Mouse (Mus musculus) frontal cortex, postnatal 14 days (tissue): ENCODE measurements around the gene Smim15.

Experiments
- DNase-seq, 2 experiments: peaks; one replicate each; pipeline ENCODE4 v3.0.0; 2022; ENCODE audit warnings: low spot score in 2 of 2

Smim15 gene

DNA sequence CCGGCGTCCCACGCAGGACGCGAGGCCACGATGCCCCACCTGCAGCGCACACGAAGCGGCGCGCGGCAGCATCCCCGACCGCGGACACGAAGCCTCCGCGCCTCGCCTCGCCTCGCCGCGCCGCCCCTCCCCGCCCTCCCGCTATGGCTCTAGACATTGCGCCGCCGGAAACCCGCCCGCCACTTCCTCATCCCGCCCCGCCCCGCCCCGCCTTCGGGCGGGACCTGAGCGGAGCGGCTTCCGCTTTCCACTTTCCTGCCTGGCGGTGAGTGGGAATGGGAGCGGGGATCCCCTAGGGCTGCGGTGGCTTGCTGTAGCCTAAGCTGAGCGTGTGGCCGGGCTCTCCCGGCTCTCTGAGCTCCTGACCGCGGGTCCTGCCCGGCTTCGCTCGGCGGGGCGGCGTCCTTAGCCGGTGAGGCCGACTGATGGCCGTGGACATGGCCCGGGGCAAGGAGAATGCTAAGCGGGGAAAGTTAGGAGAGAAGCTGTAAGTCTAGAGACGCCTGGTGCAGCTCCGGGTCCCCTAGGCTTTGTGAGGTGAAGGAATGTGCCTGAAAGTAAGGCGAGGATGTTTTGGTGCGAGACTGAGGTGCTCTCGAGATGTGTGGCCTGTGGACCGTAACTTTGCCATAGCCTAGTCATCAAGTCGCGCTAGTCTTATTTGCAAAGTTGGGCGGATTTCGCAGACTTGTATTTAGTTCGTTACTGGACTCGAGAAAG, at the start of gene Smim15:
Smim15 (plus strand) TSS at position 225 of the 720 bp plus-strand sequence.
- peak; percentile 77 to 85 for DNase-seq

DNA sequence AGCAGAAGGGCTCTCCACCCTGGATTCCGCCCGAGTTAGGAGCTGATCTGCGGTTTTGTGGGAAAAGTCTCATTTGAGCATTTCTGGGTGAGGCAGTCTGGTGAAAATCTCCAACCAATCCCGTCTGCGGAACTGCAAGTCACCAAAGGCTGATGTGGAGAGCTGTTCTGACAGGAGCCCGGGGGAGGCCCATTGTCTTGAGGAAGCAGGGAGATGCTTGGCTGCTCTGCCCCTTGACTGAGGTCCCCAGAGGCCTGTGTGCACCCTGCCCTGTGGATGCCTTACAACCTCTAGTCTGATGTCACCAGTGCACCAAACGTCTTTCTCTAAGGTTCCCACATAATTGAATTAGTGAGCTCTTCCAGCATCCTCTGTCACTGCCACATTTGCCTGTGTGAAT, 49.0 kb upstream of the Smim15 start:
- no peak for DNase-seq

DNA sequence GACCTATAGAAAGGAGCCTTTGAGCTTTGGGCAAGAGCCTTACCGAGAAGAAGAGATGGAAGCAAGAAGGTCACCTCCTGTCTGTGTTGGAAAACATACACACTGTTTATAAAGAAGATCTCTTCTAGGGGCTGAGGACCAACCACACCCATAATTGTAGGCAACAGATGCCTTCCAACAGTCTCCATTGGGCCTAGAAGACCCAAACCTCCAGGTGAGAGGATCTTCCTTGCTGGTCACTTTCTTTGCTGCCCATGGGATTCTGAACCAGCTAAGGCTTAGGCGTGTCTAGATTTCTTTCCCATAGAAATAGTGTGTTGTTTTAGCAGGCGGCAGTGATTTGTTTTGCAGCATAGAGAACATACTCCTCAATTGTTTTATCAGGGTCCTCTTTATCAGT, 47.9 kb upstream of the Smim15 start:
- DNase-seq, result no peak

DNA sequence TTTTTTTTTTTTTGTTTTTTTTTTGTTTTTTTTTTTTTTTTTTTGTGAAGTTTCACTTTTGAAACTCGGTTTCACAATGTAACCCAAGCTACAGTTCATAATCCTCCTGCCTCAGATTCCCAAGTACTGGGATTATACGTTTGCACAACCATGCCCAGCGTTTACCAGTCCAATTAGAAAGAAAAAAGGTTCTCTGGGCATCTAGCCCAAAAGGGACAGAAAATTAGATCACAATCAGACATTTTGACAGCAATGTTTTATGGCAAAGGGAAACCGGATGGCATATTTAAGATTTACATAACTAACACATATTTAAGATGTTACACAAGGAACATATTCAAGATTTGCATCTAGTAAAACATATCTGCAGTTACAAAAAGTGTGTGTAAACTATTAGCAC, 36.4 kb upstream of the Smim15 start:
- no peak for DNase-seq

DNA sequence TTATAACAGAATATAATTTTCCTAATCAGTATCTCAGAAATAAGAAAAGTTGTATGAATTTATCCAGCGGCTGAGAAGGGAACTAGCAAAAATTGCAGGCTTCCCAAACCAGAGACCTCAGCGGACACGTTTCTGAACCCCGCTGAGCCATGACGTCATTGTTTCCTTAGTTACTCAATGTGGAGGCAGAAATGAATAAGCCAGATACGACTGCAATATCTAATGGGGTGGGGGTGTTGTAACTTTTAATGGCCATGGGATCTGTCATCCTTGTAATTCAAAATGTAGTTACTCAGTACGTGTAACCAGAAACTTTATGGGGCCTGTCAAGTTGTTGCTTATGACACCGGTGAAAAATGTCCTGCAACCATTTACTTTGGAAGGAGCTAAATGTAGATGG, 31.1 kb upstream of the Smim15 start:
- DNase-seq, result no peak

- DNase-seq, result no peak
These were observed 30.4 kb upstream of the Smim15 start for GRCm38 (mm10) chr13:108013839-108014238.

- no peak for DNase-seq
These were observed 29.1 kb upstream of the Smim15 start for GRCm38 (mm10) chr13:108015166-108015565.

- no peak for DNase-seq
These were observed 26.9 kb upstream of the Smim15 start for GRCm38 (mm10) chr13:108017349-108017748.

- DNase-seq, result no peak
These were observed 18.4 kb upstream of the Smim15 start for GRCm38 (mm10) chr13:108025802-108026201.

DNA sequence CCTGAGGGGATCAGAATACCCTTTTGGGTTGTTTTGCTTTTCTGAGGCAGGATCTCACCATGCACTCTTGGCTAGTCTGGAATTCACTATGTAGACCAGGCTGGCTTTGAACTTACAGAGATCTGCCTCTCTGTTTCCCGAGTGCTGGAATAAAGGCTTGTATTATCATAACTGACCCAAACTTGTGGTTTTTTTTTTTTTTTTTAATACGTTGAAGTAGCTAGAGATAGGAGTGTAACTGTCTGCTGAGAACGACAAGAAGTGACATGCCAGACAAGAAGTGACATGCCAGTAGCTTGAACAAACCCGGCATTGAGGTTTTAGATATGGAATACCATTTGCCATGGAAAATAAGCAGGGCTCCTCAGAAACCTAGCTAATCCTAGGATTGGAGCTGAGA, 11.5 kb upstream of the Smim15 start:
- no peak for DNase-seq

GRCm38 (mm10) chr13:108039375-108039774, 4.9 kb upstream of the Smim15 start:
- DNase-seq, result no peak

DNA sequence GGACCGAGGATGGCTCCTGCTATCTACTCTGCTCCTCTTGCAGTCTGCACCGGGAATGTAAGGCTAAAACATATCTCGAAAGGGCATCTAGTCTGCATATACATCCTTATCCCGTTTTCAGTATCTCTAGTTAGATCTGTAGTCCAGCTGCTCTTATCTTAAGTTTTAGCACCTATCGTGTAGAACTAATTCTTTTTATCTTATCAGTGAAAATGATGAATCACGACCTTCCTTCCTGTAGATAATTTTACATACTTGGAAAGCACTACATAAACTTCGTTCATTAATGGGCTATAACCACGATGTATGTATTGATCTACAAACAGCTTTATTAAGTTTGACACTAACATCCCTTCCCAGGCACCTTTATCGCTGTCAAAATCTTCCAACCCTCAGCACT, 4.3 kb upstream of the Smim15 start:
- no peak for DNase-seq

- DNase-seq, result no peak
These were observed 3.8 kb upstream of the Smim15 start for GRCm38 (mm10) chr13:108040451-108040850.

DNA sequence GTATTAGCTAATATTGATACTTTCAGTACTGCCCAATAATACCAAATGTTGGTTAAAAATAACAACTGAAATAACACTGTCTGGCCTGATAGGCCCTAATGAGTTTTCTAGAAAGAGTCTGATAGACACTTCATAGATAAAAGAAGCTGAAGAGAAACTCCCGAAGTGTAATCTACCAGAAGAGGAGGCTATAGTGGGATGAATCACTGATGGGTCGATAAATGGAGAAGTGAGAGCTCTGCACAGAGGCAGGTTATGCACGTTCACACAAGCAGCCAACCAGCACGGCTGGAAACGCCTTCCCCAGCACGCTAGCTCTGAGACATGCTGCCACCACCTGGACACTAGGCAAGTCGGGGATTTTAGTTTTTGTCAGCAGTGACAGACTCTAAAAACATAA, 2.9 kb upstream of the Smim15 start:
- DNase-seq, result peak; percentile 48 to 60

DNA sequence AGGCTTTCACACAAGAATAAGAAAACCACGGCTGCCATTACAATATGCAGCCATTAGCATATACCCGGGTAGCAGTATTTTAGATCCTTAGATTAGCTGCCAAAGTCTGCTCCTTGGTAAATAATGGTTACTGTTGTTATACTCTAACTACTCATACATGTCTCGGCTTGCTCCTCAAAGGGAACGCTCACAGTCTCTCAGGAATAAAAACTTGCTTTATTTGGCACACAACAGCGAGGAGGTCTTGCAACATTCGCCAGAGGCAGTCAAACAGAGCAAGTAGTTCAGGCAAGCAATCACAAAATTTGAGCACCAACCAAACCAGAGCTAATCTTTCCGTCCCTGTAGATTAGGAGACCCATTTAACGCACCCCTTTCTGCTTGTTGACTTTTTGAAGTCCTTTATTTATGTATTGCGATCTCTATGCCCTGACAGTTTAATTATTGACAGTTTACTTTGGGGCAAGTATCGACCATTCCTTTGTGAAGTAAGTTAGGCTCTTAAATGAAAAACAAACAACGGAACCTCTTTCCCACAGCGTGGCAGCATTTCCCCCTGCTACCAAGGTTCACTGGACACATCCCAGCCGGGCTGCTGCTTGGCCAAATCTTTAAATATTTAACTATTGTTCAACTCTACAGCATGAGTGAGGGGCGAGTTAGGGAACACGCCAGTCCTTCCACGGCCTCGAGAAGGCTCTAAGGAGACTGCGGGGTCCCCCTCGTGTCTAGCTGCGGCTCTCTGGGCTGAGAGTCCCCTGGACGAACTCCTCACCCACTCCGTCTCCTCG, 620 bp upstream of the Smim15 start:
- no peak for DNase-seq

GRCm38 (mm10) chr13:108045646-108046045, 1.4 kb downstream of the Smim15 start:
- DNase-seq, result no peak

GRCm38 (mm10) chr13:108046071-108046470, 1.8 kb downstream of the Smim15 start:
- no peak for DNase-seq

DNA sequence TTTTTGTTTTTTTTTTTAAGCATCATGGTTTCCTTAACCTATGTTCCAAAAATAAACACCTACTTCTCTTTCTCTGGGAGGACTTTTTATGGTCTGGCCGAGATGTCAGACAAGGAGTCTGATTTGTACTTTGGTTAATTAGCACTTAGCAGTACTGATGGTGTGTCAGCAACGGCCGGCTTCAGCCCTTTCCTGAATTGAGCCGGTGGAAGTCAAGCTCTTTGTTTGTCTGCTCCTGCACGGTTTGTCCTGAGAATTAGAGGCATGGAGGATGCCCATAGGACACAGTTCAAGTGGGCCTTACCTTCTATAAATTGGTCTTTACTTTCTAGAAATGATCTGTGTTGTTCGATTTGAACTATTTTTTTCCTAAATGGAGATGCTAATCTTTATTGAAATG, 2.6 kb downstream of the Smim15 start:
- DNase-seq, result no peak

DNA sequence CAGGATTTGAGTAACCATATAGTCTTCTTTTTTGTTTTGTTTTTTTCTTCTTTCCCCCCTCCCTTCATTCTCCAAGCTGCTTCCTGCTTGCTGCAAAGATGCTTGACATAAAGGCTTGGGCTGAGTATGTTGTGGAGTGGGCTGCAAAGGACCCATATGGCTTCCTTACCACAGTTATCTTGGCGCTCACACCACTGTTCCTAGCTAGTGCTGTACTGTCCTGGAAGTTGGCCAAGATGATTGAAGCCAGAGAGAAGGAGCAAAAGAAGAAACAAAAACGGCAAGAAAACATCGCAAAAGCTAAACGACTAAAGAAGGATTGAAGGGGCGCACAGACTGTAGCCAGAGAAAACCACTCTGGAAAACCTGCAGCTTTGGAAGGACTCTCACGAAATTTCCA, 3.1 kb downstream of the Smim15 start:
- DNase-seq, result no peak

GRCm38 (mm10) chr13:108056896-108057295, 12.7 kb downstream of the Smim15 start:
- DNase-seq, result no peak

- no peak for DNase-seq
These were observed 16.1 kb downstream of the Smim15 start for GRCm38 (mm10) chr13:108060286-108060885.

GRCm38 (mm10) chr13:108060936-108061578, 16.8 kb downstream of the Smim15 start:
- no peak for DNase-seq
